Mouse (Mus musculus) gastrocnemius, postnatal 25 days (tissue): ENCODE measurements at regions not wholly inside any gene's neighbourhood (a gene's known extent, or its start where the extent isn't known, plus 50 kb on each side); places are given as distances from the start of the nearest gene placed in this dataset.
A peak's percentile ranks its signal among the peaks of the same experiment; 100 is the strongest.

Experiments used
- DNase-seq: peaks from one replicate; pipeline ENCODE4 v3.0.0; 2022

DNA sequence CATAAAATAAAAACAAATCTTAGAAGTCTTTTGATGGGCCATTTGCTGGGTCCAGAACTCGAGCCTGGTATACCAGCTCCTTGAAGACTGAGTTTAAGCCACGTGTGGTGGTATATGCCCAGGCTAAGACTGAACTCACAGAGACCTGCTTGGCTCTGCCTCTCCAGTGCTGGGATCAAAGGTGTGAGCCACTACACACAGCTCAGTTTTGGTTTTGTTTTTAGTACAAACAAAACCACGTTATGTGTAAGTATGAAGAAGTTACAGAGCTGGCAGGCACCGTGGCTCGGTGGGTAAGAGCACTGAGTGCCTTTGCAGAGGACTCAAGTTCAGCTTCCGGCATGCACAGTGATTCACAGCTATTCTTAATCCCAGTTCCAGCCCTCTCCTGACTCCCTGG lies 75.6 kb downstream of the Wdr5 start:
- no peak for DNase-seq

DNA sequence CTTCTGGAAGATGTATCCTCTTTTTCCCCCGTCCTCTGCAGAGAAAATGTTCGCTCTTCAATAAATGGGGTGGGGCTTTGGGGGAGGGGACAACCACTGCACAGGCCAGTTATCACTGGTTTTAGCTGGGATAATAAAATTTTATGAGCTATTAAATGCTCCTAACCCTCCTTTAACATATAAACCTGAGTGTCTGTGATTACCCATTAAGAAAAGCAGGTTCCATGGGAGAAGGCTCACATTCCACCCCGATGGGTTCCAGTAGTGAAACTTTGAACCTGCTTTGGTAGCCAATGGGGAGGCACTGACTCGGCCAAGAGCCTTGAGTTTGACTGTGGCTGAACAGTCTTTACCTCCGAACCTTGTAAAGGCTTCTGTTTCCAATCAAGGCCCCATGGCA lies 76.7 kb downstream of the Wdr5 start:
- no peak for DNase-seq

- peak; percentile 65 for DNase-seq
Measured at GRCm38 (mm10) chr2:27593338-27593737, 78.4 kb downstream of the Wdr5 start.

DNA sequence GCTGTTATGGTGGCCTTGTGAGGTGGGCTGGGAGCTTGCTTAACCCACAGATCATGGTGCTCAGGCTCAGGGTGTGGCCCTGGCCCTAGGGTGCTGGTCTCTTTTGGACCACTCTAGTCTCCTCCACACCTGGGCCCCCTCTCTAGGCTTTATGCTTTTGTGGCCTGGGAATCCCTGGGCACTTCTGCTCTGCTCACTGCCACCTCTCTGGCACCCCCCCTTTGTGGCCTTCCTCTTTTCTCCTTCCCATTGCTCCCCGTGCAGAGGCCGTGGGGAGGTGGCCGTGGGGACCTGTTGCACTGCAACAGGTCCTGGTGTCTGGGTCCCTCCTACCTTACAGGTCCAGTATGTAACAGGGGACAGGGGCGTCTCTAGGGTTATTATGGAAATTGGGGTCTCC lies 80.3 kb downstream of the Wdr5 start:
- DNase-seq: no peak

- DNase-seq: no peak
Measured at GRCm38 (mm10) chr2:27596217-27596616, 80.0 kb upstream of the Rxra start.

DNA sequence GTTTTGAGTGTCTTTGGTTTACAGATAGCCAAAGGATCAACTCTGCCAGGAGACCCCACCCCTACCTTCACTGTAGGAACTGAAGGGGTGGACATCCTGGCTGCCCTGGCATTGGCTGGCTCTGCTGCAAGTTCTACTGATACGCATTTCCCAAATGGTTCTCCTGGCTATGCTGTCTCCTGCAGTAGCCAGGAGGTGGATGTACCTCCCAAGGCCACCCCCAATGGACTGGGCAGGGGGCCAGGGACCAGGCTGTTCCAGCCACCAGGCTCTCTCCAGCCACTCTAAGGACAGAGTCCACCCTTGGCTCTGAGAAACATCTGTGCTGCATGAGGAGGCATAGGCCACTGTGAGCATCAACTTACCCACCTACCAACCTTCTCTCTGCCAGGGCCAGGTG lies 79.3 kb upstream of the Rxra start:
- peak; percentile 61 for DNase-seq

DNA sequence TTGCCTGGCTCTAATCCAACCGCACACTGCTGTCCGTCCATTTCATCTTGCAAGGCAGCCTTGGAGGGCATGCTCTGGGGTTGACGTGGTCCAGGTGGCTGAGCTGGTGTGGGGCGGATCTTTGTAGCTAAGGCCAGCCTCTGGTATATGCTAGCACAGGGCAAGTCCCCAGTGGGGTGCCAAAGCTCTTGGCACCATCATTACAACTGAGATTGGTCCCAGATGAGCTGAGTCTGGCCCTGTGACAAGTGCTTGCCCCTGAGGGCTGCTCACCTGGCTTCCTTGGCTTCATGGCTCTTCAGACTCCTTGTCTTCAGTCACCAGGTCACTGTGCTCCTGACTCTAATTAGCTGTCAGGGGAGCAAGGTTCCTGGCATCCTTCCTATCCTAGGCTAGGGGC lies 78.3 kb upstream of the Rxra start:
- no peak for DNase-seq

DNA sequence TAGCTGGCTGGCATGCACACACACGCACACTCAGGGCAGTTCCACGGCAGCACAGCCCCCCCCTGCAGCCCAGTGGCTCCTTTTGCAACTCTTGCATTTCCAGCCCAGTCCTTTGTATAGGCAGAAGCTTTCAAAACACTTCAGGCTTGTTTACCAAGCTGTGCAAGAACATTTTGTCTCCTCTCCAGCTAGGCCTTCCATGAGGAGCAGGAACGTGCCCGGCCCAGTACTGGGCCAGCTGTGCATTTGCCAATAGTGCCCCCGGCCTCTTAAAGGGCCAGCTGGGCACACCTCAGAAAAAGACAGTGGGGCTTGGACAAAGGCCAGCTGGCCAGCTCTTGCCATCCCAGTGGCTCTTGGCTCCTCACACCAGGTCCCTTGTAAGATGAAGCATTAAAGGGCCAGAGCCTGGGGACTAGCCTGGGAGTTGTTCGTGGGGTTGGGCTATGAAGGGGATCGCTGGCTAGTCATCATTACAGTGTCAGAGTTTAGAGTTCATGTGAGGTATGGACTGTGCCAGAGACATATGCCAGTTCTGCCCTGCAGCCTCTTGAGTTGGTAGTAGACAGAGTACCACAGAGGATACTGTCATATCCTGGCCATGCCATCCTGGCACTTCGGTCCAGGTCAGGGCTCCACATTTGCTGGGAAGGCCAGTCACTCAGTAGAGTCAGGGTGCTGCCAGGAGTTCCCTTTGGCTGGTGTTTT lies 77.0 kb upstream of the Rxra start:
- DNase-seq: peak; percentile 20

DNA sequence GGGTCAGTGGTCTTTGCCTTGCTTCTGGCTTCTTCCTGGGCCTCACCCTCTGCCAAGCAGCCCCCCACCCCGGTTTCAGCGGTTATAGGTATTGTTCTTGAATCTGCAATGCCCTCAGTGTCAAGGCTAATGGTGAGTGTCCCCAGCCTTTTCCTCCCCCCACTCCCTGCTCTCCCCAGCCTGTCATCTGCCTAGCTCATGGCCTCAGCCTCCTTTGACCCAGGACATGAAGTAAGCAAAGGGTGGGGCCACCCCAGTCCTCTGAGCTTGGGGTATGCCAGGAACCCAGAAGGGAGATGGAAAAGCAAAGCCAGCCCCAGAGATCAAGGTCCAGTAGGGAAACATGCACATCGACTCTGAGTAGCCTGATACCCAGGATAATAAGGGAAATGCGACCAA lies 76.5 kb upstream of the Rxra start:
- no peak for DNase-seq

DNA sequence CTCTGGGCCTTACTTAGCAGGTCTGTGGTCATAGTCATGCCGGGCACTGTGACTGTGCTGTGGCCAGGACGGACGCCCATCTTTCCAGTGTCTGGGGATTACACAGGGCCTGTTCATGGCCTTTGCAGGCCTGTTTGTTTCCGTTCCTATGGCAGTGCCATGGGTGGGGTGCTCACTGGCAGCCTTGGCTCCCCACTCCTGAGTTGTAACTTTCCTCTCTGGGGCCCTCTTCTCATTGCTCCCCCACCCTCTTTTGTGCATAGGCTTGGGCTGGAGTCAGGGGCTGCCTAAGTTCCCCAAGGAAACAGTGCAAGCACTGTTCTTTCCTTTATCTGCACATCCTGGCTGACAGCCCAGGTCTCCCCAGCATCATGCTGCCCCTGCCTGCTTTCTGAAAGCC lies 72.9 kb upstream of the Rxra start:
- no peak for DNase-seq

DNA sequence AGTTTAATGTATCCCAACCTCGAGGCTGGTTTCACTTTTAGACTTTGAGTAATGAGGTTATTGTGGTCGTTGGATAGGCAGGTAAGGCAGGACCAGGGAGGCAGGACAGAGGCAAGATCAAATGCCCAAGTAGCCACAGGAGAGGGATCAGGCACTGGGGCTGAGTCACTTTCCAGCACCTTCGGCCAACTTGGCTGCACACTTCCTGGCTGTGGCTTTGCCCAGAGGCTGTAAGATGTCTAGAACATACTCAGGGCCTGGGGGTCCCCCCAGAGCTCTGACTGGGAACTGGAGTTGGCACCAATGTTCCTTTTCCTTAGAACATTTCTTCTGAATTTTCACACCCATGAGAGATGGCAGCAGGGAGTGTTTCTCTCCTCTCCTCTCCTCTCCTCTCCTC lies 71.7 kb upstream of the Rxra start:
- peak; percentile 38 for DNase-seq

DNA sequence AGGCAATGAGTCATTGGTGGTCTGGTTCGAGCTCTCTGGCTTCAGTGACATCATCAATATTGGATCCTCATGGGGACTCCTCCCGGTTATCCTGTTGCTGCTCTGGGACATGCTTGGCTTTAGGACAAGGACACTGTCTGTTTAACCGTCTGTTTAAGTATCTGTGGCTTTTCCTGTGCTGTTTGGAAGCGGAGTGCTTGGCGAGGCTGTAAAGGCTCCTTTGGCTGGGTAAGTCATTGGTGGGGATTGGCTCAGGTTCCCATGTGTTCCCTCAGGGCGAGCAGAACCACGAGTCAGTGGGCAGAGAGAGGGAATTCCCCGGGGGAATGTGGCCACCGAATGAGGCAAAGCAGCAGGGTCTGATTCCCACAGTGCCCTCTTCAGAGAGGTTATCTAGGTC lies 69.4 kb upstream of the Rxra start:
- no peak for DNase-seq

GRCm38 (mm10) chr2:27621741-27622140 lies 54.5 kb upstream of the Rxra start:
- DNase-seq: no peak

DNA sequence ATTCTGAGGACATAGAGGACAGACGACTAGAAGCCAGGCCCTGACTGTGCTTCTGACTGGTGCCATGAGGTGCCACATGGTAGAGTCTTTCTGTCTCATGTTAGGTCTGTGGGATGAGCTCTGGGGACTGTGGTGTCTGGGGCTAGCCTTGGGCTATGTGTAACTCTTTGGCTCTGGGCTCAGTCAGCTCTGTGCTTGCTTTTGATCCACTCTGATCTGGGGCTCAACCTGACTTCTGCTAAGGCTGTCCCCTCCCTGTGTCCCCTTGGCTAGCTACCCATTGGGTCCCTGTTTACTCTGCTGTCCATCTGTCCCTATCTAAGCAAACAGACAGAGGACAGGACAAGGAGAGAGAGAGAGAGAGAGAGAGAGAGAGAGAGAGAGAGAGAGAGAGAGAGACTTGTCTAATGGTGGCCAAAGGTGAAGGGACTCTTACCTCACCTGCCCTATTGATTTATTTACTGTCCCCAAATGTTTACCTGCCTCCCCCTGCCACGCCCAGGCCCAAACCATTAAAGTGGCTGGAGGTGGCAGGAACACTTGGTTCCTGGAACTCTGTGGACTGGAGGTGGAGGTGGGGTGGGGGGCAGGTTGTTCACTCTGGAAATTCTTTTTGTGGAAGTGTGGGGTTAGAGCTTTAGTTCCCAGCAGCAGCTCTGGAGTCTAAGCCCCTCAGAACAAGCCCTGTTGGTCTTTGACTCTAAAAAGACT lies 51.4 kb upstream of the Rxra start:
- no peak for DNase-seq
